Mouse (Mus musculus): Measurements from ENCODE around the gene Nat8f4. TPM values are rescaled to one million over a fixed set of nuclear protein-coding genes. Genes with fewer than 3 reads are reported as not detected.
"Not testable (repeated sequence)": the region's sequence is repeated elsewhere in the genome, so short reads cannot be mapped to it uniquely, and the experiment has no call there.

Nat8f4 gene
- polyA plus RNA-seq (2014; fragmentation: Nextera tagmentation; extraction: Ambion mirVana): 1.6 and 2.3 TPM in 2 replicates

GRCm38 (mm10) chr6:85904642-85905061 lies at the start of gene Nat8f4:
Gene Nat8f4 (minus strand): TSS chr6:85904884.
- not testable (repeated sequence) for H3K9me3 ChIP-seq (replicated peaks; ENCODE audit: control insufficient read depth, low read length); H3K36me3 ChIP-seq (ENCODE audit: control insufficient read depth, insufficient read depth, low read length); H3K27me3 ChIP-seq (ENCODE audit: control insufficient read depth, insufficient read depth, low read length); H3K27ac ChIP-seq (ENCODE audit: low read depth, low read length); H3K4me1 ChIP-seq (ENCODE audit: control insufficient read depth, insufficient read depth, low read length); ATAC-seq (replicated peaks; ENCODE audit: insufficient number of reproducible peaks, low FRiP score, low TSS enrichment)
- Histone ChIP-seq H3K4me3 (ENCODE audit: low read depth, low read length) (peak within 1 kb of the TSS; percentile 28), H3K4me2 (peak within 1 kb of the TSS; percentile 53), H3K9ac (ENCODE audit: low read depth, low read length) (0 out of 2 replicates have a peak within 1 kb of the TSS, but pooled peaks have one; percentile 22)
- WGBS (ENCODE audit: insufficient replicate concordance): 14% methylated on average over 20 of the region's 20 CpGs

GRCm38 (mm10) chr6:85948549-85948948 lies 43.9 kb upstream of the Nat8f4 start:
- Histone ChIP-seq H3K27ac (ENCODE audit: low read depth, low read length) (no peak overlapping the region), H3K36me3 (ENCODE audit: control insufficient read depth, insufficient read depth, low read length) (peaks cover 50% of the 10 kb centered on the region), H3K9ac (ENCODE audit: low read depth, low read length) (no peak overlapping the region), H3K9me3 (replicated peaks; ENCODE audit: control insufficient read depth, low read length) (no peaks in the 10 kb centered on the region), H3K4me1 (ENCODE audit: control insufficient read depth, insufficient read depth, low read length) (no peaks in the 10 kb centered on the region), H3K4me3 (ENCODE audit: low read depth, low read length) (no peak overlapping the region), H3K27me3 (ENCODE audit: control insufficient read depth, insufficient read depth, low read length) (no peaks in the 10 kb centered on the region), H3K4me2 (no peak overlapping the region)
- ATAC-seq (replicated peaks; ENCODE audit: insufficient number of reproducible peaks, low FRiP score, low TSS enrichment): no peak
- WGBS (ENCODE audit: insufficient replicate concordance): 84% methylated on average over 6 of the region's 6 CpGs

- Histone ChIP-seq H3K4me1 (ENCODE audit: control insufficient read depth, insufficient read depth, low read length) (no peaks in the 10 kb centered on the region), H3K27me3 (ENCODE audit: control insufficient read depth, insufficient read depth, low read length) (no peaks in the 10 kb centered on the region), H3K36me3 (ENCODE audit: control insufficient read depth, insufficient read depth, low read length) (peaks cover 23% of the 10 kb centered on the region), H3K9ac (ENCODE audit: low read depth, low read length) (no peak overlapping the region), H3K4me2 (no peak overlapping the region), H3K27ac (ENCODE audit: low read depth, low read length) (no peak overlapping the region), H3K9me3 (replicated peaks; ENCODE audit: control insufficient read depth, low read length) (no peaks in the 10 kb centered on the region), H3K4me3 (ENCODE audit: low read depth, low read length) (no peak overlapping the region)
- 89% methylated on average over 3 of the region's 3 CpGs for WGBS (ENCODE audit: insufficient replicate concordance)
- ATAC-seq (replicated peaks; ENCODE audit: insufficient number of reproducible peaks, low FRiP score, low TSS enrichment): no peak
Measured at GRCm38 (mm10) chr6:85942469-85942868, 37.8 kb upstream of the Nat8f4 start.

GRCm38 (mm10) chr6:85938701-85939100 lies 34.0 kb upstream of the Nat8f4 start:
- Histone ChIP-seq H3K9me3 (replicated peaks; ENCODE audit: control insufficient read depth, low read length) (no peaks in the 10 kb centered on the region), H3K4me2 (no peak overlapping the region), H3K9ac (ENCODE audit: low read depth, low read length) (no peak overlapping the region), H3K36me3 (ENCODE audit: control insufficient read depth, insufficient read depth, low read length) (no peaks in the 10 kb centered on the region), H3K4me3 (ENCODE audit: low read depth, low read length) (no peak overlapping the region), H3K27me3 (ENCODE audit: control insufficient read depth, insufficient read depth, low read length) (no peaks in the 10 kb centered on the region), H3K4me1 (ENCODE audit: control insufficient read depth, insufficient read depth, low read length) (no peaks in the 10 kb centered on the region), H3K27ac (ENCODE audit: low read depth, low read length) (no peak overlapping the region)
- ATAC-seq (replicated peaks; ENCODE audit: insufficient number of reproducible peaks, low FRiP score, low TSS enrichment): no peak
- WGBS (ENCODE audit: insufficient replicate concordance): 59% methylated on average over 10 of the region's 10 CpGs

- Histone ChIP-seq H3K4me2 (peak overlapping the region; percentile 70), H3K9ac (ENCODE audit: low read depth, low read length) (peak overlapping the region; percentile 72), H3K4me3 (ENCODE audit: low read depth, low read length) (peak overlapping the region; percentile 50), H3K27ac (ENCODE audit: low read depth, low read length) (peak overlapping the region; percentile 75; the same call in 1 of the 2 replicates)
- H3K9me3 ChIP-seq (replicated peaks; ENCODE audit: control insufficient read depth, low read length); H3K4me1 ChIP-seq (ENCODE audit: control insufficient read depth, insufficient read depth, low read length); H3K27me3 ChIP-seq (ENCODE audit: control insufficient read depth, insufficient read depth, low read length); H3K36me3 ChIP-seq (ENCODE audit: control insufficient read depth, insufficient read depth, low read length): not testable (repeated sequence)
- under 1% methylated on average over 44 of the region's 50 CpGs for WGBS (ENCODE audit: insufficient replicate concordance)
- ATAC-seq (replicated peaks; ENCODE audit: insufficient number of reproducible peaks, low FRiP score, low TSS enrichment): peak; percentile 93
Measured at GRCm38 (mm10) chr6:85936508-85937465, 32.1 kb upstream of the Nat8f4 start.

GRCm38 (mm10) chr6:85935646-85936045 lies 31.0 kb upstream of the Nat8f4 start:
- Histone ChIP-seq H3K9ac (ENCODE audit: low read depth, low read length) (no peak overlapping the region), H3K27ac (ENCODE audit: low read depth, low read length) (no peak overlapping the region), H3K9me3 (replicated peaks; ENCODE audit: control insufficient read depth, low read length) (no peaks in the 10 kb centered on the region), H3K27me3 (ENCODE audit: control insufficient read depth, insufficient read depth, low read length) (no peaks in the 10 kb centered on the region), H3K4me2 (no peak overlapping the region), H3K4me1 (ENCODE audit: control insufficient read depth, insufficient read depth, low read length) (no peaks in the 10 kb centered on the region), H3K36me3 (ENCODE audit: control insufficient read depth, insufficient read depth, low read length) (no peaks in the 10 kb centered on the region), H3K4me3 (ENCODE audit: low read depth, low read length) (no peak overlapping the region)
- WGBS (ENCODE audit: insufficient replicate concordance): 65% methylated on average over 3 of the region's 3 CpGs
- no peak for ATAC-seq (replicated peaks; ENCODE audit: insufficient number of reproducible peaks, low FRiP score, low TSS enrichment)

GRCm38 (mm10) chr6:85934047-85934446 lies 29.4 kb upstream of the Nat8f4 start:
- no peaks in the 10 kb centered on the region for H3K27me3 ChIP-seq (ENCODE audit: control insufficient read depth, insufficient read depth, low read length)
- H3K9me3 ChIP-seq (replicated peaks; ENCODE audit: control insufficient read depth, low read length): no peaks in the 10 kb centered on the region
- no peak overlapping the region for H3K27ac ChIP-seq (ENCODE audit: low read depth, low read length)
- no peak overlapping the region for H3K9ac ChIP-seq (ENCODE audit: low read depth, low read length)
- peaks cover 6% of the 10 kb centered on the region; the same call in 1 of the 2 replicates for H3K36me3 ChIP-seq (ENCODE audit: control insufficient read depth, insufficient read depth, low read length)
- H3K4me2 ChIP-seq: no peak overlapping the region
- no peaks in the 10 kb centered on the region for H3K4me1 ChIP-seq (ENCODE audit: control insufficient read depth, insufficient read depth, low read length)
- no peak for ATAC-seq (replicated peaks; ENCODE audit: insufficient number of reproducible peaks, low FRiP score, low TSS enrichment)
- WGBS (ENCODE audit: insufficient replicate concordance): 73% methylated on average over 8 of the region's 8 CpGs
- no peak overlapping the region for H3K4me3 ChIP-seq (ENCODE audit: low read depth, low read length)

GRCm38 (mm10) chr6:85929312-85929711 lies 24.6 kb upstream of the Nat8f4 start:
- no peak for ATAC-seq (replicated peaks; ENCODE audit: insufficient number of reproducible peaks, low FRiP score, low TSS enrichment)
- Histone ChIP-seq H3K4me2 (no peak overlapping the region), H3K4me1 (ENCODE audit: control insufficient read depth, insufficient read depth, low read length) (no peaks in the 10 kb centered on the region), H3K36me3 (ENCODE audit: control insufficient read depth, insufficient read depth, low read length) (peaks cover 32% of the 10 kb centered on the region), H3K9ac (ENCODE audit: low read depth, low read length) (no peak overlapping the region), H3K4me3 (ENCODE audit: low read depth, low read length) (no peak overlapping the region), H3K27me3 (ENCODE audit: control insufficient read depth, insufficient read depth, low read length) (no peaks in the 10 kb centered on the region), H3K27ac (ENCODE audit: low read depth, low read length) (no peak overlapping the region), H3K9me3 (replicated peaks; ENCODE audit: control insufficient read depth, low read length) (no peaks in the 10 kb centered on the region)
- 68% methylated on average over 1 of the region's 1 CpGs for WGBS (ENCODE audit: insufficient replicate concordance)
